Comparison of ENCODE assay signal across 8 mouse cellular contexts in genomic region chr3:90513796-90514590, GRCm38 (mm10). TPM values are rescaled to one million over a fixed set of nuclear protein-coding genes. Genes with fewer than 3 reads are reported as not detected.
DNase-seq lines count a peak whose midpoint lies in the region; ATAC-seq and TF ChIP-seq lines count a peak whose summit lies in the region.

Gene S100a1 (minus strand): TSS chr3:90514392.
Gene S100a13 (plus strand): TSS chr3:90514435.

- H3K9me3 ChIP-seq in forebrain, embryonic 15.5 days, result no peaks in the 10 kb centered on the region
- no peaks in the 10 kb centered on the region for H3K9me3 ChIP-seq in lung, embryonic 16.5 days (ENCODE audit: control insufficient read depth, low read length)

- H3K4me1 ChIP-seq in bone marrow, adult 2 months (ENCODE audit: control insufficient read depth, insufficient read depth, low read length), result peaks cover 3% of the 10 kb centered on the region; the same call in 1 of the 2 replicates
- peaks cover 17% of the 10 kb centered on the region for H3K4me1 ChIP-seq in forebrain, embryonic 15.5 days
- H3K4me1 ChIP-seq in lung, embryonic 16.5 days (replicated peaks; ENCODE audit: control insufficient read depth, insufficient read depth, low read length), result peaks cover 15% of the 10 kb centered on the region

- peaks cover 4% of the 10 kb centered on the region; the same call in 1 of the 2 replicates for H3K27me3 ChIP-seq in forebrain, embryonic 15.5 days
- no peaks in the 10 kb centered on the region for H3K27me3 ChIP-seq in lung, embryonic 16.5 days (ENCODE audit: control insufficient read depth, insufficient read depth, low read depth, low read length)

- peak within 1 kb of the TSS; percentile 60 for H3K4me2 ChIP-seq in forebrain, embryonic 15.5 days (replicated peaks)
- H3K4me2 ChIP-seq in lung, embryonic 16.5 days (ENCODE audit: low read depth, low read length), result peak within 1 kb of the TSS; percentile 76

- no peak for DNase-seq in cerebellum, adult 8-10 months
- DNase-seq in layer of hippocampus, adult 8-10 months (ENCODE audit: low spot score in 2 of 2), result peak; percentile 36 to 54
- DNase-seq in ovary, postnatal 36 days (ENCODE audit: low spot score), result peak; percentile 76

- H3K36me3 ChIP-seq in forebrain, embryonic 15.5 days, result no peaks in the 10 kb centered on the region
- no peaks in the 10 kb centered on the region for H3K36me3 ChIP-seq in lung, embryonic 16.5 days (ENCODE audit: control insufficient read depth, insufficient read depth, low read length)

- TF ChIP-seq CTCF in bone marrow, adult 2 months (IDR thresholded peaks at IDR 0.05; ENCODE audit: control insufficient read depth, insufficient read depth, low read length), result peak; percentile 12; the same call in 1 of the 2 replicates

- TF ChIP-seq POLR2A in bone marrow, adult 2 months (IDR thresholded peaks at IDR 0.05; ENCODE audit: borderline replicate concordance, control insufficient read depth, low read depth, low read length), result peak; percentile 40; the same call in 1 of the 2 replicates

- 6% methylated on average over 25 of the region's 25 CpGs for WGBS in bone marrow, adult 2 months
- WGBS in forebrain, embryonic 15.5 days, result 4% methylated on average over 25 of the region's 25 CpGs
- WGBS in lung, embryonic 16.5 days, result 4% methylated on average over 25 of the region's 25 CpGs

- peak within 1 kb of the TSS; percentile 74 for H3K4me3 ChIP-seq in bone marrow, adult 2 months (replicated peaks; ENCODE audit: control insufficient read depth, low read depth, low read length)
- H3K4me3 ChIP-seq in forebrain, embryonic 15.5 days, result peak within 1 kb of the TSS; percentile 36
- peak within 1 kb of the TSS; percentile 57 for H3K4me3 ChIP-seq in lung, embryonic 16.5 days (ENCODE audit: low read length)

- H3K9ac ChIP-seq in forebrain, embryonic 15.5 days (replicated peaks), result peak within 1 kb of the TSS; percentile 39
- H3K9ac ChIP-seq in lung, embryonic 16.5 days (ENCODE audit: low read length), result peak within 1 kb of the TSS; percentile 66

- peak; percentile 12; the same call in 1 of the 2 replicates for ATAC-seq in cerebellum, adult (ENCODE audit: insufficient number of reproducible peaks, low FRiP score, low TSS enrichment)
- peak; percentile 24 for ATAC-seq in forebrain, embryonic 15.5 days (replicated peaks)
- peak; percentile 59 to 63 for ATAC-seq in hematopoietic stem cell, adult 5-6 weeks (replicated peaks in 1 of 2; ENCODE audit: insufficient read depth in 1 of 2, low FRiP score in 2 of 2, low TSS enrichment in 1 of 2, low read depth in 1 of 2, poor library complexity in 2 of 2, severe bottlenecking in 2 of 2)
- peak; percentile 63 for ATAC-seq in lung, embryonic 16.5 days (ENCODE audit: low read depth)

- peak within 1 kb of the TSS; percentile 15; the same call in 1 of the 2 replicates for H3K27ac ChIP-seq in bone marrow, adult 2 months (ENCODE audit: control insufficient read depth, insufficient read depth, low read depth, low read length, poor library complexity)
- H3K27ac ChIP-seq in forebrain, embryonic 15.5 days (replicated peaks), result no peak within 1 kb of the TSS
- H3K27ac ChIP-seq in lung, embryonic 16.5 days (ENCODE audit: low read length), result peak within 1 kb of the TSS; percentile 58

RNA-seq across cellular contexts. Expression of gene S100a1, which starts in this region (rescaled TPM):
- polyA plus RNA-seq in bone marrow, adult 2 months (2011; ENCODE audit: insufficient read depth, insufficient read length, low replicate concordance, missing spikeins), result 33.5 and 34.4 TPM in 2 replicates
- 9.0 and 11.4 TPM in 2 replicates for polyA plus RNA-seq in forebrain, embryonic 15.5 days (2015; fragmentation: Nextera tagmentation; extraction: Ambion mirVana)
- 79.8 and 83.0 TPM in 2 replicates for total RNA-seq in hematopoietic stem cell, adult 5-6 weeks (2017)
- total RNA-seq in layer of hippocampus, adult 8-10 months (2022), result 100 to 1,000 TPM in 2 of 4 experiments, 10 to 100 TPM in 2; 87.1 to 154 (median 123) TPM
- 59.3 and 73.2 TPM in 2 replicates for polyA plus RNA-seq in lung, embryonic 16.5 days (2015; fragmentation: Nextera tagmentation; extraction: Ambion mirVana)

RNA-seq across cellular contexts. Expression of gene S100a13, which starts in this region (rescaled TPM):
- polyA plus RNA-seq in bone marrow, adult 2 months (2011; ENCODE audit: insufficient read depth, insufficient read length, low replicate concordance, missing spikeins), result 60.0 and 93.3 TPM in 2 replicates
- 8.1 and 8.5 TPM in 2 replicates for polyA plus RNA-seq in forebrain, embryonic 15.5 days (2015; fragmentation: Nextera tagmentation; extraction: Ambion mirVana)
- 109 and 112 TPM in 2 replicates for total RNA-seq in hematopoietic stem cell, adult 5-6 weeks (2017)
- 10 to 100 TPM; 16.9 to 33.3 (median 24.9) TPM for total RNA-seq in layer of hippocampus, adult 8-10 months (2022)
- 59.1 and 63.3 TPM in 2 replicates for polyA plus RNA-seq in lung, embryonic 16.5 days (2015; fragmentation: Nextera tagmentation; extraction: Ambion mirVana)

Comparison
In these comparisons a context has a peak if more than half of its experiments do, and no peak if none do; other contexts are left out.
1. ATAC-seq: peak in every context shown above with its lines; median percentile 63 in lung, embryonic 16.5 days; 61 in hematopoietic stem cell, adult 5-6 weeks; 24 in forebrain, embryonic 15.5 days; 12 in cerebellum, adult.